Mouse (Mus musculus) myocyte (in vitro differentiated cells): ENCODE measurements at regions not wholly inside any gene's neighbourhood (a gene's known extent, or its start where the extent isn't known, plus 50 kb on each side); places are given as distances from the start of the nearest gene placed in this dataset.

Experiments used
- E2F4 ChIP-seq: IDR thresholded peaks from one replicate; pipeline ENCODE4 v1.6.1; 2011; ENCODE audit warnings: mild to moderate bottlenecking, control low read depth, moderate library complexity; ENCODE audit not compliant: insufficient read depth
- POLR2A ChIP-seq: IDR thresholded peaks from one replicate; pipeline ENCODE4 v1.6.1; 2011; ENCODE audit warnings: low read depth, mild to moderate bottlenecking, control low read depth, moderate library complexity; ENCODE audit not compliant: insufficient read length
- REST ChIP-seq: IDR thresholded peaks from one replicate; pipeline ENCODE4 v1.6.1; 2011; ENCODE audit warnings: mild to moderate bottlenecking, control low read depth, moderate library complexity; ENCODE audit not compliant: insufficient read depth, insufficient read length

GRCm38 (mm10) chr11:71944398-71945097 is 92.8 kb downstream of the Aipl1 start:
- TF ChIP-seq POLR2A (no peak), REST (no peak), E2F4 (no peak)
